Mouse (Mus musculus) heart, embryonic 14.5 days (tissue): ENCODE measurements around the gene Stard7. TPM values are rescaled to one million over a fixed set of nuclear protein-coding genes. Genes with fewer than 3 reads are reported as not detected.

Experiments
- ATAC-seq: fragments of 200-750 bp; cut with Nextera tagmentation; 2 replicates; pipeline ENCODE4 v1.8.0; 2017; ENCODE audit warnings: low read depth, moderate TSS enrichment; ENCODE audit not compliant: insufficient number of reproducible peaks, insufficient read depth, low FRiP score
- H3K27ac ChIP-seq, 2 experiments: fragments of 200-500 bp in 1 of 2; fragments of 300-500 bp in 1 of 2; sonication (generic) in 1 of 2; replicated peaks in 1 of 2; 2 replicates each; pipeline ENCODE4 v1.5.1; 2012 to 2014; ENCODE audit warnings: low read depth in 2 of 2, low read length in 2 of 2, control low read depth in 1 of 2, mild to moderate bottlenecking in 1 of 2, mixed read lengths in 1 of 2; ENCODE audit not compliant: control insufficient read depth in 1 of 2, insufficient read depth in 1 of 2
- H3K27me3 ChIP-seq: fragments of 300-500 bp; sonication (generic); 2 replicates; pipeline ENCODE4 v1.6.1; 2014; ENCODE audit warnings: mild to moderate bottlenecking, low read length, control low read depth; ENCODE audit not compliant: control insufficient read depth, insufficient read depth
- H3K36me3 ChIP-seq: fragments of 300-500 bp; sonication (generic); 2 replicates; pipeline ENCODE4 v1.6.1; 2014; ENCODE audit warnings: mild to moderate bottlenecking, control low read depth, low read length, mixed read lengths; ENCODE audit not compliant: control insufficient read depth, insufficient read depth
- H3K4me1 ChIP-seq, 2 experiments: fragments of 200-500 bp in 1 of 2; fragments of 300-500 bp in 1 of 2; sonication (generic) in 1 of 2; 2 replicates each; pipeline ENCODE4 v1.6.1; 2012 to 2014; ENCODE audit warnings: low read length in 2 of 2, control low read depth in 1 of 2, mixed read lengths in 1 of 2; ENCODE audit not compliant: control insufficient read depth in 2 of 2, insufficient read depth in 2 of 2
- H3K4me2 ChIP-seq: fragments of 300-500 bp; sonication (generic); 2 replicates; pipeline ENCODE4 v1.6.1; 2014; ENCODE audit warnings: mild to moderate bottlenecking, low read length
- H3K4me3 ChIP-seq, 2 experiments: fragments of 200-500 bp in 1 of 2; fragments of 300-500 bp in 1 of 2; sonication (generic) in 1 of 2; 2 replicates each; pipeline ENCODE4 v1.5.1; 2012 to 2014; ENCODE audit warnings: low read length in 2 of 2, mild to moderate bottlenecking in 2 of 2, control low read depth in 1 of 2, low read depth in 1 of 2, moderate library complexity in 1 of 2; ENCODE audit not compliant: control insufficient read depth in 1 of 2, insufficient read depth in 1 of 2
- H3K9ac ChIP-seq: fragments of 300-500 bp; sonication (generic); 2 replicates; pipeline ENCODE4 v1.6.1; 2014; ENCODE audit warnings: mild to moderate bottlenecking, low read length
- H3K9me3 ChIP-seq: fragments of 300-500 bp; sonication (generic); 2 replicates; pipeline ENCODE4 v1.6.1; 2016; ENCODE audit warnings: low read length, control low read depth; ENCODE audit not compliant: control insufficient read depth
- WGBS: fragments of 180-500 bp; shearing (Covaris S2); extraction: QIAGEN DNeasy Blood & Tissue Kit; methylation state at CpG from one replicate; pipeline ENCODE4 v1.1.7; 2014; 5-methylcytosine and 5-hydroxymethylcytosine counted together
- polyA plus RNA-seq: library from polyadenylated mRNA; unstranded; fragments of >200 nt; fragmentation: Nextera tagmentation; extraction: Ambion mirVana; gene quantifications from 2 replicates; pipeline ENCODE4 v1.2.1, GENCODE M21; 2014

Gene Stard7
- polyA plus RNA-seq, 1 experiment from 2014 or later: 128 TPM

- H3K4me2 ChIP-seq: no peak overlapping the region
- no peaks in the 10 kb centered on the region for H3K9me3 ChIP-seq
- no peak for ATAC-seq
- no peak overlapping the region for H3K27ac ChIP-seq
- no peaks in the 10 kb centered on the region for H3K27me3 ChIP-seq
- peaks cover 14 to 44% of the 10 kb centered on the region in 2 experiments for H3K4me1 ChIP-seq
- no peak overlapping the region for H3K4me3 ChIP-seq
- peak overlapping the region; percentile 31; the same call in 1 of the 2 replicates for H3K9ac ChIP-seq
- 74% methylated on average over 9 of the region's 9 CpGs for WGBS
- peaks cover 21% of the 10 kb centered on the region for H3K36me3 ChIP-seq
Observed at GRCm38 (mm10) chr2:127250291-127251008, 19.6 kb upstream of the Stard7 start.

GRCm38 (mm10) chr2:127251457-127251856, 18.6 kb upstream of the Stard7 start:
- Histone ChIP-seq H3K4me2 (no peak overlapping the region), H3K9ac (no peak overlapping the region), H3K27me3 (no peaks in the 10 kb centered on the region), H3K27ac (peak overlapping the region; percentile 45 to 61), H3K4me1 (peaks cover 14 to 42% of the 10 kb centered on the region in 2 experiments), H3K4me3 (no peak overlapping the region), H3K36me3 (peaks cover 18% of the 10 kb centered on the region), H3K9me3 (no peaks in the 10 kb centered on the region)
- WGBS: 41% methylated on average over 3 of the region's 3 CpGs
- no peak for ATAC-seq

GRCm38 (mm10) chr2:127251880-127252527, 18.0 kb upstream of the Stard7 start:
- H3K27ac ChIP-seq: peak overlapping the region; percentile 45 to 61
- H3K9ac ChIP-seq: 0 out of 2 replicates have a peak overlapping the region, but pooled peaks have one; percentile 17
- H3K4me3 ChIP-seq: no peak overlapping the region
- H3K27me3 ChIP-seq: no peaks in the 10 kb centered on the region
- WGBS: 31% methylated on average over 3 of the region's 3 CpGs
- H3K4me1 ChIP-seq: peaks cover 12 to 36% of the 10 kb centered on the region in 2 experiments
- ATAC-seq: no peak
- peaks cover 24% of the 10 kb centered on the region for H3K36me3 ChIP-seq
- no peaks in the 10 kb centered on the region for H3K9me3 ChIP-seq
- no peak overlapping the region for H3K4me2 ChIP-seq

- no peak for ATAC-seq
- Histone ChIP-seq H3K27me3 (no peaks in the 10 kb centered on the region), H3K9ac (no peak overlapping the region), H3K36me3 (peaks cover 31% of the 10 kb centered on the region), H3K4me1 (peaks cover 12 to 36% of the 10 kb centered on the region in 2 experiments), H3K4me3 (no peak overlapping the region), H3K27ac (peak overlapping the region; percentile 45 to 61), H3K9me3 (no peaks in the 10 kb centered on the region), H3K4me2 (no peak overlapping the region)
- WGBS: 80% methylated on average over 5 of the region's 5 CpGs
Observed at GRCm38 (mm10) chr2:127252787-127253186, 17.2 kb upstream of the Stard7 start.

- ATAC-seq: no peak
- no peak overlapping the region for H3K9ac ChIP-seq
- peaks cover 46% of the 10 kb centered on the region for H3K36me3 ChIP-seq
- no peaks in the 10 kb centered on the region for H3K27me3 ChIP-seq
- H3K4me2 ChIP-seq: no peak overlapping the region
- H3K27ac ChIP-seq: no peak overlapping the region
- peaks cover 12 to 27% of the 10 kb centered on the region in 2 experiments for H3K4me1 ChIP-seq
- WGBS: 84% methylated on average over 3 of the region's 3 CpGs
- no peaks in the 10 kb centered on the region for H3K9me3 ChIP-seq
- H3K4me3 ChIP-seq: no peak overlapping the region
Observed at GRCm38 (mm10) chr2:127254604-127255134, 15.3 kb upstream of the Stard7 start.

- WGBS: 81% methylated on average over 6 of the region's 6 CpGs
- peaks cover 44% of the 10 kb centered on the region for H3K36me3 ChIP-seq
- H3K9ac ChIP-seq: no peak overlapping the region
- no peak overlapping the region for H3K4me3 ChIP-seq
- H3K27ac ChIP-seq: no peak overlapping the region
- ATAC-seq: no peak
- H3K27me3 ChIP-seq: no peaks in the 10 kb centered on the region
- H3K4me1 ChIP-seq: peaks cover 10 to 23% of the 10 kb centered on the region in 2 experiments
- no peak overlapping the region for H3K4me2 ChIP-seq
- no peaks in the 10 kb centered on the region for H3K9me3 ChIP-seq
Observed at GRCm38 (mm10) chr2:127255294-127255693, 14.7 kb upstream of the Stard7 start.

GRCm38 (mm10) chr2:127259340-127259739, 10.7 kb upstream of the Stard7 start:
- no peaks in the 10 kb centered on the region for H3K27me3 ChIP-seq
- no peaks in the 10 kb centered on the region for H3K9me3 ChIP-seq
- no peak overlapping the region for H3K4me3 ChIP-seq
- no peak for ATAC-seq
- no peak overlapping the region for H3K27ac ChIP-seq
- no peaks in the 10 kb centered on the region for H3K4me1 ChIP-seq
- peaks cover 43% of the 10 kb centered on the region for H3K36me3 ChIP-seq
- H3K9ac ChIP-seq: no peak overlapping the region
- H3K4me2 ChIP-seq: no peak overlapping the region
- 86% methylated on average over 5 of the region's 5 CpGs for WGBS
